Mouse (Mus musculus): Measurements from ENCODE around the gene Prdm5. TPM values are rescaled to one million over a fixed set of nuclear protein-coding genes. Genes with fewer than 3 reads are reported as not detected.

Gene Prdm5
- polyA plus RNA-seq, 1 experiment from 2014 or later = 24.9 TPM

GRCm38 (mm10) chr6:65779689-65780233, 973 bp downstream of the Prdm5 start:
- H3K27me3 ChIP-seq = no peaks in the 10 kb centered on the region
- H3K4me1 ChIP-seq = peaks cover 30% of the 10 kb centered on the region
- peak overlapping the region; percentile 74 for H3K4me2 ChIP-seq
- no peaks in the 10 kb centered on the region for H3K9me3 ChIP-seq
- no peak overlapping the region for H3K27ac ChIP-seq
- WGBS = 72% methylated on average over 4 of the region's 4 CpGs
- H3K9ac ChIP-seq = peak overlapping the region; percentile 77
- no peaks in the 10 kb centered on the region for H3K36me3 ChIP-seq
- H3K4me3 ChIP-seq = peak overlapping the region; percentile 63
- no peak for ATAC-seq (ENCODE audit: borderline replicate concordance, extremely low read depth, low FRiP score, low TSS enrichment)

GRCm38 (mm10) chr6:65781441-65781840, 2.7 kb downstream of the Prdm5 start:
- Histone ChIP-seq H3K36me3 (no peaks in the 10 kb centered on the region), H3K4me1 (peaks cover 30% of the 10 kb centered on the region), H3K27ac (no peak overlapping the region), H3K4me3 (no peak overlapping the region), H3K9ac (no peak overlapping the region), H3K4me2 (no peak overlapping the region), H3K9me3 (no peaks in the 10 kb centered on the region), H3K27me3 (no peaks in the 10 kb centered on the region)
- WGBS = 55% methylated on average over 7 of the region's 7 CpGs
- ATAC-seq (ENCODE audit: borderline replicate concordance, extremely low read depth, low FRiP score, low TSS enrichment) = no peak

GRCm38 (mm10) chr6:65783670-65784069, 4.9 kb downstream of the Prdm5 start:
- 64% methylated on average over 1 of the region's 1 CpGs for WGBS
- Histone ChIP-seq H3K4me1 (peaks cover 24% of the 10 kb centered on the region), H3K27me3 (no peaks in the 10 kb centered on the region), H3K36me3 (no peaks in the 10 kb centered on the region), H3K9ac (no peak overlapping the region), H3K4me2 (no peak overlapping the region), H3K9me3 (no peaks in the 10 kb centered on the region), H3K27ac (0 out of 2 replicates have a peak overlapping the region, but pooled peaks have one; percentile 15), H3K4me3 (no peak overlapping the region)
- no peak for ATAC-seq (ENCODE audit: borderline replicate concordance, extremely low read depth, low FRiP score, low TSS enrichment)

- 68% methylated on average over 2 of the region's 2 CpGs for WGBS
- no peaks in the 10 kb centered on the region for H3K27me3 ChIP-seq
- H3K36me3 ChIP-seq = 0 out of 2 replicates have a peak, but pooled peaks cover 7% of the 10 kb centered on the region
- no peak overlapping the region for H3K27ac ChIP-seq
- no peak overlapping the region for H3K4me2 ChIP-seq
- no peak overlapping the region for H3K9ac ChIP-seq
- no peak for ATAC-seq (ENCODE audit: borderline replicate concordance, extremely low read depth, low FRiP score, low TSS enrichment)
- H3K9me3 ChIP-seq = no peaks in the 10 kb centered on the region
- no peak overlapping the region for H3K4me3 ChIP-seq
- no peaks in the 10 kb centered on the region for H3K4me1 ChIP-seq
These were observed 14.1 kb downstream of the Prdm5 start for GRCm38 (mm10) chr6:65792923-65793322.

GRCm38 (mm10) chr6:65796552-65796951, 17.8 kb downstream of the Prdm5 start:
- no peaks in the 10 kb centered on the region for H3K4me1 ChIP-seq
- no peaks in the 10 kb centered on the region for H3K27me3 ChIP-seq
- H3K9me3 ChIP-seq = no peaks in the 10 kb centered on the region
- no peak for ATAC-seq (ENCODE audit: borderline replicate concordance, extremely low read depth, low FRiP score, low TSS enrichment)
- no peak overlapping the region for H3K9ac ChIP-seq
- no peak overlapping the region for H3K27ac ChIP-seq
- 87% methylated on average over 3 of the region's 3 CpGs for WGBS
- H3K4me2 ChIP-seq = no peak overlapping the region
- no peak overlapping the region for H3K4me3 ChIP-seq
- H3K36me3 ChIP-seq = peaks cover 11% of the 10 kb centered on the region; the same call in 1 of the 2 replicates

- Histone ChIP-seq H3K36me3 (peaks cover 11% of the 10 kb centered on the region; the same call in 1 of the 2 replicates), H3K27me3 (no peaks in the 10 kb centered on the region), H3K27ac (no peak overlapping the region), H3K9me3 (no peaks in the 10 kb centered on the region), H3K9ac (no peak overlapping the region), H3K4me1 (no peaks in the 10 kb centered on the region), H3K4me2 (no peak overlapping the region), H3K4me3 (no peak overlapping the region)
- no peak for ATAC-seq (ENCODE audit: borderline replicate concordance, extremely low read depth, low FRiP score, low TSS enrichment)
- 78% methylated on average over 2 of the region's 2 CpGs for WGBS
These were observed 18.5 kb downstream of the Prdm5 start for GRCm38 (mm10) chr6:65797276-65797675.

GRCm38 (mm10) chr6:65798390-65798789, 19.6 kb downstream of the Prdm5 start:
- no peak for ATAC-seq (ENCODE audit: borderline replicate concordance, extremely low read depth, low FRiP score, low TSS enrichment)
- Histone ChIP-seq H3K4me2 (no peak overlapping the region), H3K4me1 (no peaks in the 10 kb centered on the region), H3K27ac (no peak overlapping the region), H3K9me3 (no peaks in the 10 kb centered on the region), H3K9ac (no peak overlapping the region), H3K4me3 (no peak overlapping the region), H3K36me3 (peaks cover 11% of the 10 kb centered on the region; the same call in 1 of the 2 replicates), H3K27me3 (no peaks in the 10 kb centered on the region)
- 87% methylated on average over 3 of the region's 3 CpGs for WGBS

GRCm38 (mm10) chr6:65811685-65812084, 32.9 kb downstream of the Prdm5 start:
- 60% methylated on average over 3 of the region's 3 CpGs for WGBS

GRCm38 (mm10) chr6:65818039-65818747, 39.4 kb downstream of the Prdm5 start:
- H3K9ac ChIP-seq = no peak overlapping the region
- H3K27ac ChIP-seq = no peak overlapping the region
- ATAC-seq (ENCODE audit: borderline replicate concordance, extremely low read depth, low FRiP score, low TSS enrichment) = no peak
- H3K9me3 ChIP-seq = no peaks in the 10 kb centered on the region
- H3K27me3 ChIP-seq = no peaks in the 10 kb centered on the region
- WGBS = 58% methylated on average over 4 of the region's 4 CpGs
- no peak overlapping the region for H3K4me2 ChIP-seq
- H3K4me1 ChIP-seq = 0 out of 2 replicates have a peak, but pooled peaks cover 4% of the 10 kb centered on the region
- no peak overlapping the region for H3K4me3 ChIP-seq
- H3K36me3 ChIP-seq = no peaks in the 10 kb centered on the region

More at GRCm38 (mm10) chr6:65811685-65812084, 32.9 kb downstream of the Prdm5 start:
- H3K36me3 ChIP-seq = no peaks in the 10 kb centered on the region
- no peaks in the 10 kb centered on the region for H3K9me3 ChIP-seq
- H3K9ac ChIP-seq = no peak overlapping the region
- no peak overlapping the region for H3K27ac ChIP-seq
- no peak overlapping the region for H3K4me3 ChIP-seq
- H3K4me2 ChIP-seq = no peak overlapping the region
- no peaks in the 10 kb centered on the region for H3K4me1 ChIP-seq
- no peaks in the 10 kb centered on the region for H3K27me3 ChIP-seq
- no peak for ATAC-seq (ENCODE audit: borderline replicate concordance, extremely low read depth, low FRiP score, low TSS enrichment)

GRCm38 (mm10) chr6:65828656-65829055, 49.9 kb downstream of the Prdm5 start:
- ATAC-seq (ENCODE audit: borderline replicate concordance, extremely low read depth, low FRiP score, low TSS enrichment) = no peak
- Histone ChIP-seq H3K4me2 (no peak overlapping the region), H3K9me3 (no peaks in the 10 kb centered on the region), H3K4me1 (0 out of 2 replicates have a peak, but pooled peaks cover 3% of the 10 kb centered on the region), H3K9ac (no peak overlapping the region), H3K4me3 (no peak overlapping the region), H3K27ac (no peak overlapping the region), H3K36me3 (peaks cover 12% of the 10 kb centered on the region; the same call in 1 of the 2 replicates), H3K27me3 (no peaks in the 10 kb centered on the region)
- 37% methylated on average over 1 of the region's 1 CpGs for WGBS

- no peak overlapping the region for H3K4me2 ChIP-seq
- WGBS = 80% methylated on average over 5 of the region's 5 CpGs
- no peak for ATAC-seq (ENCODE audit: borderline replicate concordance, extremely low read depth, low FRiP score, low TSS enrichment)
These were observed 52.7 kb downstream of the Prdm5 start for GRCm38 (mm10) chr6:65831443-65831842.

GRCm38 (mm10) chr6:65834013-65834412, 55.2 kb downstream of the Prdm5 start:
- Histone ChIP-seq H3K27me3 (no peaks in the 10 kb centered on the region), H3K9me3 (no peaks in the 10 kb centered on the region), H3K9ac (no peak overlapping the region), H3K4me1 (no peaks in the 10 kb centered on the region), H3K27ac (no peak overlapping the region), H3K36me3 (peaks cover 18% of the 10 kb centered on the region), H3K4me2 (no peak overlapping the region), H3K4me3 (no peak overlapping the region)
- ATAC-seq (ENCODE audit: borderline replicate concordance, extremely low read depth, low FRiP score, low TSS enrichment) = no peak
- WGBS = 89% methylated on average over 4 of the region's 4 CpGs

More at GRCm38 (mm10) chr6:65831443-65831842, 52.7 kb downstream of the Prdm5 start:
- H3K4me1 ChIP-seq = 0 out of 2 replicates have a peak, but pooled peaks cover 3% of the 10 kb centered on the region
- H3K27me3 ChIP-seq = no peaks in the 10 kb centered on the region
- H3K27ac ChIP-seq = no peak overlapping the region
- H3K9me3 ChIP-seq = no peaks in the 10 kb centered on the region
- peaks cover 15% of the 10 kb centered on the region; the same call in 1 of the 2 replicates for H3K36me3 ChIP-seq
- H3K9ac ChIP-seq = no peak overlapping the region
- no peak overlapping the region for H3K4me3 ChIP-seq
